Mouse (Mus musculus): ENCODE data around the gene Trappc10. TPM values are rescaled to one million over a fixed set of nuclear protein-coding genes. Genes with fewer than 3 reads are reported as not detected.
"Not testable (repeated sequence)": the region's sequence is repeated elsewhere in the genome, so short reads cannot be mapped to it uniquely, and the experiment has no call there.

Gene Trappc10
- polyA plus RNA-seq, 1 experiment: 63.0 TPM

DNA sequence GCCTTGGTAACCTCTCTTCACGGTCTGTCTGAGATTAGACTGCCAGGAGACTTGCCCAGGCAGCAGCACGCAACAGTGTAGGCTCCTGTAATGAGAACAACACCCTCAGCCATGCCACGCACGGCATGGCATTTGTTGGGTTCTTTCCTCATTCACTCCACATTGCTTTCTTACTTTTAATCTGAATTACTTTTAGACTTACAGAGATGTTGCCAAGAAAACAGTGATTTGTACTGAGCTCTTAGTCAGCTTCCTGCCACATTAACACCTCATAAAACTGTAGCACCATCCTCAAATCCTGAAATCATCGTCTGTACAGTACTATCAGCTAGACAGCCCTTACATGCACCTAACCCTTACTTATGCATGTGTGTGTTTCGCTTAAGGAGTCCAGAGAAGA is 25.9 kb downstream of the Trappc10 start:
- peak in 1 of 2 experiments; percentile 42 for DNase-seq (ENCODE audit: extremely low spot score in 1 of 2, low spot score in 1 of 2)

DNA sequence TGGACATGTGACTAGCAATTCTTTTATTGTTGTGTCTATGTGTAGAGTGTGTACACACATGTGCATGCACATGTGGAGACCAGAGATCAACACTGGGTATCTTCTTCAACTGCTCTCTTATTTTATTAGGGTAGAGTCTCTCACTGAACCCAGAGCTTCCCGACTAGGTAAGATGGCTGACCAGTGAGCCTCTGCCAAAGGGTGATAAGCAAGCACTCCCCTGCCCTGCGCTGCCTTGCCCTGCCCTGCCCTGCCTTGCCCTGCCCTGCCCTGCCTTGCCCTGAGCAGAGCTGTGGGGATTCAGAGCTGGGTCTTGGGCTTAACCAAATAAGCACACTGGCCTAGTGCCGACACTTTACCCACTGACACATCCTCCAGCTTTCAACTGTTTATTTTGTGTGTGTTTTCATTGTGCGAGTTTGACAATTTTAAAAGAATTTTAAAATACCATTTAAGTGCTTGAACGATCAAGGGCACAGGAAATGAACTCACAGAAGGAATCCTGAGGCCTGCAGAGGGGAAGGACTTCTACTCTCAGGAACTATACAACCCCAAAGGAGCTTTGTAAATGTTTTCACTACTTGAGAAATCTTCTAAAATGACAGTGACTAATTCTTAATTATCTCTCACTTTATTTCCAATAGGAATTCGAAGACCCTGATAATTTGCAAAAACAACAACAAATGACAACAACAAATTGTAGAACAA is 27.9 kb downstream of the Trappc10 start:
- DNase-seq (ENCODE audit: extremely low spot score in 1 of 2, low spot score in 1 of 2): no peak

DNA sequence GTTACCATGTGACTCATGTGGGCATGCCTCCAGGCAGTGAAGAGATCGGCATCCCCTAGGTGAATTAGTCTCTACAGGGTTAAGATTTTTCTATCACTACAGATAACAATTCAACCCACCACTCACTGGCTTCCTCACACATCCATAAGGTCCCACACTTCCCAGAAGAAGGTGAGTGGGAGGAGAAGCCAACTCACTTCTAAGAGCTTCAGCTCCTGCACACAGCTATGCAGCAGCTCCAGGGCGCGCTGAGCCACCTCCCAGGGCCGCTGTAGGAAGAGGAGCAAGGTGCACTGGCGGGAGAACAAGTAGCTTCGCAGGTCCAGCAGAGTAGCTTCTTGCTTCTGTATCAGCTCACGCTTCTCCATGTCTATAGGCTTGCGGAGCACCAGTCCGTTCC is 30.1 kb downstream of the Trappc10 start:
- DNase-seq (ENCODE audit: extremely low spot score in 1 of 2, low spot score in 1 of 2): peak in 1 of 2 experiments; percentile 69

DNA sequence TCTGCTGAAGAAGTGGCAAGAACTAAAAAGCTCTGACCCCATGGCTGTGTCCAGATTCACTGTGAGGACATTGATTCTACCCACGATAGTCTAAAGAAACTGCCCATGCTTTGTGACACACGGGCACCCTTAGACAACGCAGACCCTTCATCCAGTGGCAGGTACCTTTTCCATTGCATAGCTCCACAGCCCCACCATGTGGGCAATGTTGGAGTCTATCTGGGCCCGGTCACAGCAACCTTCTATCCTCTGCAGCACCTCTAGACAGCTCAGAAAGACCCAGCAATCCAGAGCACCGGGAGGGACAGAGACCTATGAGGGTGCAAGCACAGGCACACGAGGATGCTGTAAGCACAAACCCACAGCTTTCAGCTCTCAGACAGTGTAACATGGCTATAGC is 33.1 kb downstream of the Trappc10 start:
- peak in 1 of 2 experiments; percentile 35 for DNase-seq (ENCODE audit: extremely low spot score in 1 of 2, low spot score in 1 of 2)

DNA sequence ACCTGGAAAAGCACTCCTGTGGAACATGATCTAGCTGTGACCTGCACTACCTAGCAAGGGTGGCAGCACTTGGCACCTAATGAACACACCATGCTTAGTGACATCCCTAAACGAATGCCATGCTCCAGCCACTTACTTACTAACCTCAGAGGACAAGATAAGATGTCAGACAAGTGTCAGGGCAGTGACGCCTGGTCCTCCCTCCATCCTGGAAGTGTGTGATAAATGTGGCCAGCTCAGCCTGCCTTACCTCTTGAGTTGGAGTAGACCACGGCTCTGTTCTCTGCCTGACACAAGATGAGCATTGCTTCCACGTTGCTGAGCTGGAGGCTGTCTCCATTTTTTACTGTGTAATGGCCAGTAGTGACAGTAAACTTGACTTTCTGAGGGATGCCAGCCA is 43.3 kb downstream of the Trappc10 start:
- DNase-seq (ENCODE audit: extremely low spot score in 1 of 2, low spot score in 1 of 2): no peak

DNA sequence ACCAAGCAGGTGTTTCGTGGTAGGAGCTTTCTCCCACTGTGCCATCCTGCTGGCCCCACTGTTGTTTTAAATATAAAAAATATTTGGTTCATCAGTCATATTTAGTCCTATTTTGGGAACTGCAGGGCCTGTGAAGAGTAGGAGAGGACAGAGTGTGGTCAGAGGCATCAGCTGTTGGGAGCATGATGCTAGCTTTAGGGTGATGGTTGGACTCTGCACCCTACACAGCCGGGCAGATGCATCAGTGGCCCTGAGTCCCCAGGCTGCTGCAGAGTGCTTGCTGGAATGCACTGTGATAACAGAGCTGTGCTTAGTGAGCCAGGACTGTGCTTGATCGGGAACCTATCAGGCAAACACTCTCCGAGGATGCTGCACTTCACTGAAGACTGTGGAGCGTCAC is 51.5 kb downstream of the Trappc10 start:
- DNase-seq (ENCODE audit: extremely low spot score in 1 of 2, low spot score in 1 of 2): no peak

DNA sequence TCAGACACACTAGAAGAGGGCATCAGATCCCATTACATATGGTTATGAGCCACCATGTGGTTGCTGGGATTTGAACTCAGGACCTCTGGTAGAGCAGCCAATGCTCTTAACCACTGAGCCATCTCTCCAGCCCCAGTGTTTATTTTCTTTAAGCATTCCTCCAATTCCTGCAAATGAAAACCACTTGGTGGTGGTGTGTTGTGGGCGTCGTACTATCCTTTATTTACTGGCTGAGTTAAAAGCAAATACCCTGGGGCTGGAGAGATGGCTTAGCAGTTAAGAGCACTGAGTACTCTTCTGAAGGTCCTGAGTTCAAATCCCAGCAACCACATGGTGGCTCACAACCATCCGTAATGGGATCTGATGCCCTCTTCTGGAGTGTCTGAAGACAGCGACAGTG is 58.4 kb downstream of the Trappc10 start:
- DNase-seq (ENCODE audit: extremely low spot score in 1 of 2, low spot score in 1 of 2): not testable (repeated sequence)

DNA sequence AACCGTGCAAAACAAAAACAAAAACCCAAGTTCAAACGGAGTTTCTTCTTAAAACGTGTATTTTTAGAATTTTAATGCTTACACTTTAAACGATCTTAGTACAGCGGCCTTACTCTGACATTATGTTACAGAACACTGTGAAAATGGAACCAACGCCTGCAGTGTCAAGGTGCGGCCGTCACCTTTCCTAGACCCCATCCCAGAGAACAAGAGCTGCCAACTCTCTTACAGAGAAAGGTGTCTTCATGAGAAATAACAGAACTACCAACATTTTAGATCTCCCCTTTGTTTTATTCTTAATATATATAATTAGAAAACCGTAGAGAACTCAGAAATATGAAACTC is 59.1 kb downstream of the Trappc10 start:
- no peak for DNase-seq (ENCODE audit: extremely low spot score in 1 of 2, low spot score in 1 of 2)

DNA sequence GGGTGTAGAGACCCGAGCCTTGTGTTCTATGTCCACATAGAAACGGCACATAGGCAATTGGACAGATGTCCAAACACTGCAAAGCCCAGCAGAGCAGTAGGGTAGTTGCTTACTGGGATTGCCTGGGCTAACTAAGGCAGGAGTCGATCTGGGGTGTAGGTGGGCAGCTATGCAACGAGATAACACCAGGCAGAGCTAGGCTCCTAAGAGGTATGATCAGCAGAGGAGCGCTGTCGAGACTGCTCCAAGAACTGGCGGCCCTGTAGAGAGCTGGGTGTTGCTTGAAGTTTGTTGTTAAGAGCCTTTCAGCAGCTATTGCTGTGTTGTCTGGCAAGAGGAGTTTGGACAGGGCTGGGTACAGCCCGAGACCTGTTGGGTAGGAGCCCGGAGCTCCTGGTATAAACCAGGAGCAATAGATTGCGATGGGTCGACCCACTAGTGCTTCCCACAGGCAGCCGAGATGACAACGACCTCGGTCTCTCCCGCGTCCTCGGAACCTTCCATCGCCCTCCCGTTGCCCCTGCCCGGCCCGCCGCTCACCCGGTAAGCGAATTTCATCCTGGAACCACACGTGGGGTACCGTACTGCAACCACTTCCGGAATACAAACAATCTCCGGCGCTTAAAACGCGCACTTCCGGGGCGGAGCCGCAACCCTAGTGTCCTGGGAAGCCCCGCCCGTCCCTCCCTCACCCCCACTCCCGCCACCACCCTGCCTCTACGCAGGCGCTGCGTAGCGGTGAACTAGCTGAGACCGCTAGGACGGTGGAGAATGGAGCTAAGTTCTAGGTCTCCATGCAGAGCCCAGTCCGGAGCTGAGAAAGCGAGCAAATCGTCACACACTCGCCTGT is 59.7 kb downstream of the Trappc10 start, which contains the start of gene Pwp2:
Gene Pwp2 (minus strand): TSS at position 619 of the 850 bp plus-strand sequence.
- peak; percentile 84 to 94 for DNase-seq (ENCODE audit: extremely low spot score in 1 of 2, low spot score in 1 of 2)

DNA sequence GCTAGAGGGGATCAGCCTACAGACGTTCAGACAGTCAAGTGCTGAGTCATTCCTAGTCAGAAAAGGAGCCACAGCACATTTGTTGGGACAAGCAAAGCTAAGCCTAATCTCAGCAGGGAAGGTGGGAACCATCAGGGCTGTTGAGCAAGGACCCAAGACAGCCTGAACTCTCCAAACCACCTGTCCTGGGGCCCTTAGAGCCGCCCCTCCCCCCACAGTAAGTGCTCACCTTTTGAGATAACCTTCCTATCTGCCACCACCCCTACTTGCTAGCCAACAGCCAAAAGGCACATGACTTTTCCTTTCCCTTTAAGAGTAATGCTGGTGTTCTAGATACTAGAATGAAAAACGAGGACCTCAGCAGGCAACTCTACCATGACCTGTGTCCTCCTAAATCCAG is 60.9 kb downstream of the Trappc10 start:
- DNase-seq (ENCODE audit: extremely low spot score in 1 of 2, low spot score in 1 of 2): no peak

DNA sequence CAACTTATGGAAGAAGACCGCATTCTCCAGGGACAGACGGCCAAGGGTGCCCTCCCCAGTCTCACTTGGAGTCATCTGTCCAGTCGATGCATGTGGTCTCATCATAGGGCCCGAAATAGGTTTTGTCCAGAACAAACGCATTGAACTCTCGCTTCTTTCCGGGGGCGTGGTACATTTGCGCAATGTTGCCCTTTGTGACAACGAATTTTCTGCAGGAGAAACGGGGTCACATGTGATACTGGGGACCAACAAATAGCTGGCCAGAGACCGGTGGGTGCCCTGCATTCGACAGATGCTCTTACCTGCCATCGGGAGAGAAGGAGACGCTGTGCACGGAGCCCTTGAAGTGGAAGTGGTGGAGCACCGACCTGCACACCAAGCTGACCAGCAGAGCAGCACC is 62.1 kb downstream of the Trappc10 start:
- no peak for DNase-seq (ENCODE audit: extremely low spot score in 1 of 2, low spot score in 1 of 2)

DNA sequence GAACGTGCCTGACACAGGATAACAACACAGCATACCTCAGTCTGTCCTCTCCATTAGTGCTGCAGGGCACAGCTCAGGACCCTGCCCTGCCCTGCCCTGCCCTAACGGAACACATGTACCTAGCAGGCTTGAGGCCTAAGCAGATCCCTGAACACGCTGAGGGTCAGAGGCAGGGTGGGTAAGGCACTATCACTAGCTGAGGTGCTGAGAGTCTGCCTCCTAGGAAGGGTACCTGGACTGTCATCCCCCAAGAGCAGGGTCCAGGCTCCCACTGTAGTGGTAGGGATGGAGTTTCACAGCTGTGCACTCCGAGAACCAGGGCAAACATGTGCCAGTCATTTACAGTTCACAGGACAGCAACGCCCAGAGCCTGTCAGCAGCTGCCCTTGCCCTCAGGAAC is 70.0 kb downstream of the Trappc10 start:
- DNase-seq (ENCODE audit: extremely low spot score in 1 of 2, low spot score in 1 of 2): no peak

DNA sequence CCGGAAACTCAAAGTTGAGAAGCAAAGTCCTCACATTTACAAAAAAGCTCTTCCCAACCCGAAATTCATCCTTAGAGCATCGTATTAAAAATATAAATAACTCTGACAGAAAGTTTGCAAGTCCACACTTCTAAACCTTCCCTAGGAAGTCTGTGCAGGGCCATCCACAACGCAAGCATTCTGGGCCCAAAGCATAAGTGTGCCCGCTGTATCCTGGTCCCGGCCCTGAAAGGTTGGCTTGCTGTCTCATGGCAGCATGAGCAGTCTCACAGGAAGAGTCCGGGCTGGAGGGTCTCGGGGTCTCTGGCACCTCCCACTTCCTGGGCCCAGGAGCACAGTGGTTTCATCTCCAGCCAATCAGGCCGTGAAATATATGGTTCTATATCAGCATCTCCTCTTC is 72.9 kb downstream of the Trappc10 start:
- no peak for DNase-seq (ENCODE audit: extremely low spot score in 1 of 2, low spot score in 1 of 2)

DNA sequence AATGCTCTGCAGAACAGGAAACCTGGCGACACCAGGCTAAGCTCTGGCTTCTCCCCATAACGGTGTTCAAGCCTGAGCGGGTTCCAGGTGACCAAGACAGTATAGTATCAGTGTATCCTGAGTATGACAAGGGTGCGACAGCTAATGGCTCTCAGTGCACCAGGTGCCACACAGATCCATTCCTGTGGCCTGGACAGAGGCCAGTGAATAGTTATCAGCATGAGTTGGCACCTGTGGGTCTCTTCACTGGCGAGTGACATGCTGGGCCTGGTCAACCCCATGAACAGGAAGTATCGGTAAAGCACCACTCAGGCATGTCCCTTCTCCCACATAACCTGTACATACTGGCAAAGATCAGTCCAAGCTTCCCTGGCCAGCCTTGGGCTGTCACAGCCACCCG is 73.4 kb downstream of the Trappc10 start:
- DNase-seq (ENCODE audit: extremely low spot score in 1 of 2, low spot score in 1 of 2): no peak

DNA sequence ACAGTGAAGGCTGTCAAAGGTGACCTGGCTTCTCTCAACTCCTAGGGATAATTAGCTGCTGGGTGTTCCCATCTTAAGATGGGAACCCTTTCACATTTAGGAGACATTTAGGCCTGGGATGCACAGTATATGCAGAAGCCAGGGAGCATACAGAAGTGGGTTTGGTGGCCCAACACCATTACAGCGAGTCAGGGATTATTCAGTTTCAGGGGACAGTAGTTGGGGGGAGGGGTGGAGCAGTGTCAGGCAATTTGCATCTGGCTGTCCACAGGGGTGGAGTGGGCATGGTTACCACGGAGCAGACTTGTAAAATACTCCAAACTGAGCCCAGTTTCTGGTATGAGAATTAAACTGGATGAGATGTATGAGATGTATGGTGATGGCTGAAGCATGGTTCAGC is 74.0 kb downstream of the Trappc10 start:
- DNase-seq (ENCODE audit: extremely low spot score in 1 of 2, low spot score in 1 of 2): no peak

DNA sequence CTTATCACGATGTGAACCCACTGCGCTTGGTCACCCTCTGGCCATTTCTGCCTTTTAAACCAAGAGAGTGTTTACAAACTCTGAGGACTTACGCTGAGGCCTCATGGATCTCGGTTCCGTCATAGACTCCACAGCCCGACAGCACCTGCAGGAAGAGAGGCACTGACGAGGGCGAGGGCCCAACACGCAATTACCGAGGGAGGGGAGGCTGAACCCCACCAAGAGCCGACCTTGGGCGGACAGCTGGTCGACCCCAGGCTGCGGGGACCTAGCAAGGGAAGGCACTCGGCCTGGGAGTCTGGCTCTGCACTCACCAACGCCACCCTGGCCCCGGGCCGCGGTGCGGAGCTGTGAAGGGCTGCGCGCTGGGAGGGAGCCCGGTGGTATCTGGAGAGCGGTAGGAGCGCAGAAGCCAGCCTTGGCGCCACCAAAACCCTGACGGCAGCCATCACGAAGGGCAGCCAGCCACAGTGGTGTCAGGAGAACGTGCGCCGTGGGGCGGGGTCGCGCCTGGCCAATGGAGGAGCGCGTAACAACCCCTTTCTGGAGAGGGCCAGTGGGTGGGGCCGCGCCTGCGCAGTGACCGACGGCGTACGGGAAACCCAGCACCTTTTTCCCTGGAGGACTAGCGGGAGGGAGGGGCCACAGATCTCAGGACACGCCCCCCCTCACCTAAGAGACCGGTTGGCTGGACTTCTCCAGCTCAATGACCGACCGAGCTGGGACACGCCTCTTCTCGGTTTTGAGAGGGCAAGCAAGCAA is 75.0 kb downstream of the Trappc10 start, which contains the start of gene D10Jhu81e:
Gene D10Jhu81e (minus strand): TSS at position 502 of the 762 bp plus-strand sequence.
- peak; percentile 98 to 100 for DNase-seq (ENCODE audit: extremely low spot score in 1 of 2, low spot score in 1 of 2)

DNA sequence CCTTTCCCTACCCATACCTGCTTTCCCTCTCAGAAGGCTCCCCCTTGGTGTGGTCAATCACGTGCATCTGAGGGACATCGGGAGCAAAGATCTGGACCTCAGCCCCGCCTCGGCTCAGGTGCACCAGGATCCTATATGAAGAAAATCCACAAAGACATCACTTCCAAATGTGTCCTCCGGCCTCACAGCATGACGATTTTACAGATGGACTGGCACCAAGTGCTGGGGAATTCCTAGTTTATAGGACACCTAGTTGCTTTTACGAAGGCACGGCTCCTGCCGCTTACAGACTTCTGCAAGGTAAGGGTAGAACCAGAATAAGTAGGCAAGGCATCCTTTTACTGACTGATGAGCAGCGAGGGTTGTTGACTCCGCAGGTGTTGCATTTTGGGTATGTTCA is 75.6 kb downstream of the Trappc10 start:
- DNase-seq (ENCODE audit: extremely low spot score in 1 of 2, low spot score in 1 of 2): no peak

DNA sequence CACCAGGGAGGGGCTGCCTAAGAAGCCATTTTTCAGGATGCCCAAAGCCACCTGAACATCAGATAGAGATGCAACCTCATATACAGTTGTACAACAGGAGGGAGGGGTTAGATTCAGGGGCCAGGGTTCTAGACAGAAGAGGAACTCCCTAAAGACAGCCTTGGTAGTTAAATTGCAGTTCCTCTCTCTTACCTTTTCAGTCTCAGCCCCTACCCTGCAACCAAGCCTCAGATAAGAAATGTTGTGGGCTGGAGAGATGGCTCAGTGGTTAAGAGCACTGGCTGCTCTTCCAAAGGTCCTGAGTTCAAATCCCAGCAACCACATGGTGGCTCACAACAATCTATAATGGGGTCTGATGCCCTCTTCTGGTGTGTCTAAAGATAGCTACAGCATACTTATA is 76.7 kb downstream of the Trappc10 start:
- DNase-seq (ENCODE audit: extremely low spot score in 1 of 2, low spot score in 1 of 2): no peak

DNA sequence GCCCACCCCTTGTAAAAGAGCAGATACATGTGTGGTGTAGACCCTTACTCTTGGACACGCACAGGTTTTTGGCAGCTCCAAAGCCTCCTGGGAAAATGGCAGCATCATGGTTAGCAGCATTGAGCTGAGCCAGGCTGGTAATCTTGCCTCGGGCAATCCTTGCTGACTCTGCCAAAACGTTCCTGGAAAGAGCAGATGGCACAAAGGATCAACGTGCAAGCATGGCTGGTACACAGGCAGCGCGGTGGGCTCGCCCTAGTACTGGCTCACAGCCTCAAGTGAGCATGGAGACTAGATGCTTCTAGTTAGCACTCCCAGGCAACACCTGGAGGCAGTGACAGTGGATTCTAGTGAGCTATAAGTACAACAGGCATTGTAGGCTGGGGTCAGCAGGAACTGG is 77.1 kb downstream of the Trappc10 start:
- DNase-seq (ENCODE audit: extremely low spot score in 1 of 2, low spot score in 1 of 2): no peak

DNA sequence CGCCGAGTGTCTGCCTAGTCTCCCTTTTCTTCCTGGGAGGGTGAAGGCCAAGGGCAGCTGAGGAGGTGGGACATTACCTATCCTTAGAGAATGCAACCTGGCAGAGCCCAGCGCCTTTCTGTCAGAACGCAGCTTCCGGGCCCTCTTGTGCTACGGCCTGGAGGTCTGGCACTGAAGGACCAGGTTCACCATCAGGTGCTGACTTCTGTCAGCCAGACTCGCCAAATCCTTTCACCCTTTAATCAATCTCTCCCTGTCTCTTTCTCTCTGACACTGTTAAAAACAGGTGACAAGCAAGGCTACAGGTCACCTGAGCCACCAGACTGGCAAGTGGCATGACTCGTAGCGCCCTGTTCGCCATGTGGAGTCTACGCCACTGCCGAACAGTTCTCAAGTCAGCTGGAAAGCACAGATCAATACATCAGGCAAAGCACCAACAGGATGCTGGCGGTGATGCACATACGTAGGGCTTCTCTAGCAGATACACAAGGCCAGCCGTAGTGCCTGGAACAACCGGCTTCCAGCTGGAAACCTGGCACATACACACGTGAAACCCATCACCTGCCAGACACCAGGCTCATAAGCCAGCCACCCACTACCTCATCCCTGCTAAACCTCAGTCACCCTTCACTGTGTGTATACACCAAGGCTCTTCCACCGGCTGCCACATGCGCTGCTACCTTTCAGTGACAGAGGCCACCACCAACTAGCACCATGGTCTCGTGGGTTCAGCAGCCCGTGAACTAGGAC is 79.0 kb downstream of the Trappc10 start:
- DNase-seq (ENCODE audit: extremely low spot score in 1 of 2, low spot score in 1 of 2): no peak

Measured in frontal cortex, adult 2 months (tissue).